Mouse (Mus musculus) CH12.LX (cell line): ENCODE data around the gene Cpt1a. TPM values are rescaled to one million over a fixed set of nuclear protein-coding genes. Genes with fewer than 3 reads are reported as not detected.

Source experiments
- DNase-seq: peaks from one replicate; pipeline ENCODE4 v3.0.0-alpha.2; 2013; ENCODE audit errors: extremely low read depth
- H3K27ac ChIP-seq: 2 replicates; pipeline ENCODE4 v1.5.1; 2012; ENCODE audit warnings: low read depth, mild to moderate bottlenecking, control low read depth, moderate library complexity; ENCODE audit not compliant: insufficient read depth
- H3K27me3 ChIP-seq: replicated peaks from 2 replicates; pipeline ENCODE3; 2012; ENCODE audit warnings: inconsistent platforms
- H3K36me3 ChIP-seq, 2 experiments: replicated peaks in 1 of 2; 2 replicates each; pipeline versions ENCODE3 to v1.6.1; 2012; ENCODE audit warnings: inconsistent platforms in 1 of 2, low read length in 1 of 2, mild to moderate bottlenecking in 1 of 2, mixed read lengths in 1 of 2, moderate library complexity in 1 of 2; ENCODE audit not compliant: control insufficient read depth in 1 of 2, insufficient read depth in 1 of 2
- H3K4me1 ChIP-seq, 2 experiments: 2 replicates each; pipeline ENCODE4 v1.6.1; 2012; ENCODE audit warnings: inconsistent platforms in 1 of 2, moderate library complexity in 1 of 2; ENCODE audit not compliant: insufficient read depth in 2 of 2, control insufficient read depth in 1 of 2
- H3K4me2 ChIP-seq: 2 replicates; pipeline ENCODE4 v1.6.1; 2012; ENCODE audit warnings: low read depth, mild to moderate bottlenecking, control low read depth; ENCODE audit not compliant: poor library complexity, insufficient read depth, severe bottlenecking
- H3K4me3 ChIP-seq, 3 experiments: fragments of 150-350 bp in 1 of 3; sonication (generic) in 1 of 3; replicated peaks in 1 of 3; 2 replicates each; pipeline versions ENCODE3 to v1.5.1; 2011 to 2012; ENCODE audit warnings: low read depth in 2 of 3, low read length in 2 of 3, mild to moderate bottlenecking in 2 of 3, moderate library complexity in 2 of 3, control low read depth in 1 of 3, improper control_type of control experiment in 1 of 3, inconsistent platforms in 1 of 3, mixed read lengths in 1 of 3; ENCODE audit not compliant: poor library complexity in 1 of 3
- H3K79me2 ChIP-seq: replicated peaks from 2 replicates; pipeline ENCODE4 v1.6.1; 2012; ENCODE audit warnings: mild to moderate bottlenecking, moderate library complexity; ENCODE audit not compliant: control insufficient read depth, poor library complexity, insufficient read depth, severe bottlenecking; ENCODE audit errors: extremely low read depth
- H3K9ac ChIP-seq: 2 replicates; pipeline ENCODE4 v1.6.1; 2012; ENCODE audit warnings: low read depth, mild to moderate bottlenecking, control low read depth, moderate library complexity; ENCODE audit not compliant: insufficient read depth
- H3K9me3 ChIP-seq: replicated peaks from 2 replicates; pipeline ENCODE3; 2012; ENCODE audit warnings: low read length, inconsistent platforms, mixed read lengths
- BHLHE40 ChIP-seq: IDR thresholded peaks from 2 replicates; pipeline ENCODE4 v1.6.1; 2011; ENCODE audit warnings: mild to moderate bottlenecking, low read depth, low read length, improper control_type of control experiment
- CHD2 ChIP-seq: IDR thresholded peaks from 2 replicates; pipeline ENCODE4 v1.6.1; 2011; ENCODE audit warnings: low read length, improper control_type of control experiment
- CTCF ChIP-seq, 2 experiments: IDR thresholded peaks in 1 of 2; conservative IDR thresholded peaks in 1 of 2; 2 replicates each; pipeline ENCODE4 v1.5.1; 2011 to 2012; ENCODE audit warnings: low read depth in 2 of 2, low read length in 2 of 2, improper control_type of control experiment in 1 of 2, inconsistent platforms in 1 of 2, mild to moderate bottlenecking in 1 of 2, moderate library complexity in 1 of 2
- GABPA ChIP-seq: IDR thresholded peaks from 2 replicates; pipeline ENCODE4 v1.6.1; 2012; ENCODE audit warnings: low read depth, low read length, improper control_type of control experiment, inconsistent platforms; ENCODE audit not compliant: insufficient replicate concordance
- HCFC1 ChIP-seq: IDR thresholded peaks from 2 replicates; pipeline ENCODE4 v1.6.1; 2012; ENCODE audit warnings: low read depth, mild to moderate bottlenecking, inconsistent platforms, low read length, improper control_type of control experiment
- IRF4 ChIP-seq: IDR thresholded peaks from 2 replicates; pipeline ENCODE4 v1.6.1; 2014; ENCODE audit warnings: low read depth, mild to moderate bottlenecking, inconsistent platforms, low read length, improper control_type of control experiment
- JUND ChIP-seq: conservative IDR thresholded peaks from 2 replicates; pipeline ENCODE4 v1.6.1; 2011; ENCODE audit warnings: low read depth, low read length, improper control_type of control experiment
- KAT2A ChIP-seq: IDR thresholded peaks from 2 replicates; pipeline ENCODE4 v1.6.1; 2012; ENCODE audit warnings: low read length, improper control_type of control experiment, inconsistent platforms; ENCODE audit not compliant: insufficient replicate concordance
- MAZ ChIP-seq: IDR thresholded peaks from 2 replicates; pipeline ENCODE4 v1.6.1; 2012; ENCODE audit warnings: low read depth, mild to moderate bottlenecking, inconsistent platforms, low read length, improper control_type of control experiment, moderate library complexity
- MEF2A ChIP-seq: IDR thresholded peaks from 2 replicates; pipeline ENCODE4 v1.6.1; 2014; ENCODE audit warnings: low read depth, mild to moderate bottlenecking, inconsistent platforms, low read length, improper control_type of control experiment, borderline replicate concordance
- POLR2AphosphoS2 ChIP-seq: IDR thresholded peaks from 2 replicates; pipeline ENCODE4 v1.6.1; 2011; ENCODE audit warnings: low read depth, low read length, improper control_type of control experiment
- RAD21 ChIP-seq: IDR thresholded peaks from 2 replicates; pipeline ENCODE4 v1.6.1; 2011; ENCODE audit warnings: low read depth, mild to moderate bottlenecking, low read length, improper control_type of control experiment, moderate library complexity
- SIN3A ChIP-seq: IDR thresholded peaks from 2 replicates; pipeline ENCODE4 v1.6.1; 2012; ENCODE audit warnings: low read length, improper control_type of control experiment, inconsistent platforms
- USF2 ChIP-seq: conservative IDR thresholded peaks from 2 replicates; pipeline ENCODE4 v1.6.1; 2011; ENCODE audit warnings: low read depth, low read length, improper control_type of control experiment
- dilution Hi-C: fragments of 300-500 bp; cut with MboI; formaldehyde crosslinking; loops from 2 replicates; pipeline ENCODE4 v1.14.3; 2020; ENCODE audit warnings: low sequenced_read_pairs; ENCODE audit not compliant: extremely low pct_unique_long_range_greater_than_20kb, extremely low pct_ligation_motif_present
- in situ Hi-C: fragments of 300-500 bp; cut with MboI; formaldehyde crosslinking; loops from 3 replicates; pipeline ENCODE4 v1.14.3; 2019; ENCODE audit warnings: low sequenced_read_pairs, low pct_ligation_motif_present, low pct_unique_long_range_greater_than_20kb, mixed read lengths
- polyA plus RNA-seq: library from polyadenylated mRNA; unstranded; fragments of >175 nt; gene quantifications from 2 replicates; pipeline ENCODE4 v1.2.1, GENCODE M21; 2012; ENCODE audit warnings: low read depth; ENCODE audit not compliant: insufficient read length
- total RNA-seq, 2 experiments: library from RNA; depleted of rRNA; stranded (reverse); fragments of 300-350 nt in 1 of 2; fragments of >200 nt in 1 of 2; gene quantifications; 2 replicates each; pipeline ENCODE4 v1.2.3; 2012 to 2014

The Cpt1a gene
- total and polyA plus RNA-seq, 3 experiments: 0.81 to 4.5 (median 2.6) TPM

DNA sequence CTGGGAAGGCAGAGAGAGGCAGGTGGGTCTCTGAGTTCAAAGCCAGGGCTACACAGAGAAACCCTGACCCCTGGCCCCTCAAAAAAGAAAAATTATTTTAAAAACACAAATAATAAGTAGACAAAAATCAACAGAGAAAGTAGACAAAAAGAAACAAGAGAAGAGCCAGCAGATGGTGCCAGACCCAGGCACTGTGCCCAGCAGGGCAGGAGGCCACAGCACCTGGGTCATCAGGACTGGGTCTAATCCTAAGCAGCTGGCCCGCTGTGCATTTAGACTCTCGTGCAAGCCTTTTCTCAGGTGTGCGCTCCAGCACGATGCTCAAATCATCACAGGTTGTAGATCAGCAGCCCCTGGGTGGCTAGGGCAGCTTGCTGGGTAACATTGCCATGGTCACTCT lies 41.4 kb downstream of the Cpt1a start:
- Histone ChIP-seq H3K4me2 (no peak overlapping the region), H3K9me3 (no peaks in the 10 kb centered on the region), H3K4me3 (no peak overlapping the region), H3K27me3 (no peaks in the 10 kb centered on the region), H3K36me3 (peaks cover 0 to 1% of the 10 kb centered on the region in 2 experiments), H3K4me1 (peaks cover 3 to 10% of the 10 kb centered on the region in 2 experiments; a peak in 3 of 4 replicates), H3K9ac (no peak overlapping the region), H3K27ac (no peak overlapping the region), H3K79me2 (no peaks in the 10 kb centered on the region)
- in situ Hi-C loops (no loop called here), dilution Hi-C loops (no loop called here)
- no peak for DNase-seq
- TF ChIP-seq POLR2AphosphoS2 (no peak), CHD2 (no peak), JUND (no peak), IRF4 (no peak), KAT2A (no peak), HCFC1 (no peak)

DNA sequence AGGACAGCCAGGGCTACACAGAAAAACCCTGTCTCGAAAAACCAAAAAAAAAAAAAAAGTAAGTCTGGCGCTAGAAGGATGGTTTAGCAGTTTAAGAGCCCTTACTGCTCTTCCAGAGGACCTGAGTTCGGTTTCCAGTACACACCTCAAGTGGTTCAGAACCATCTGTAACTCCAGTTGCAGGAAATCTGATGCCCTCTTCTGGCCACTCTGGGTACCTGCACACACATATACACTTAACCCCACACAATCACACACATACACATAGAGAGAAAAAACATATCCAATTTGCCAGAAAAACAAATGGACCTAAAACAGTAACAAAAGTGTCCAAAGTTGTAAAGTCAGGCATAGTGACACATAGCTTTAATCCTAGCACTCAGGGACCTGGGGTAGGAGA lies 43.0 kb downstream of the Cpt1a start:
- Histone ChIP-seq H3K79me2 (no peaks in the 10 kb centered on the region), H3K4me2 (no peak overlapping the region), H3K36me3 (peaks cover 4 to 7% of the 10 kb centered on the region in 2 experiments), H3K27me3 (no peaks in the 10 kb centered on the region), H3K4me3 (no peak overlapping the region), H3K4me1 (peaks cover 0 to 4% of the 10 kb centered on the region in 2 experiments; a peak in 2 of 4 replicates), H3K9ac (no peak overlapping the region), H3K27ac (no peak overlapping the region), H3K9me3 (no peaks in the 10 kb centered on the region)
- DNase-seq: no peak
- dilution Hi-C loops: no loop called here
- no peak for TF ChIP-seq RAD21
- TF ChIP-seq CTCF (conservative IDR thresholded peaks at IDR 0.05 in 1 of 2, IDR thresholded peaks at IDR 0.05 in 1 of 2; ENCODE audit: low read depth in 2 of 2, low read length in 2 of 2): peak in 1 of 2 experiments; percentile 19; a peak in 1 of 4 replicates
- in situ Hi-C loops: no loop called here

DNA sequence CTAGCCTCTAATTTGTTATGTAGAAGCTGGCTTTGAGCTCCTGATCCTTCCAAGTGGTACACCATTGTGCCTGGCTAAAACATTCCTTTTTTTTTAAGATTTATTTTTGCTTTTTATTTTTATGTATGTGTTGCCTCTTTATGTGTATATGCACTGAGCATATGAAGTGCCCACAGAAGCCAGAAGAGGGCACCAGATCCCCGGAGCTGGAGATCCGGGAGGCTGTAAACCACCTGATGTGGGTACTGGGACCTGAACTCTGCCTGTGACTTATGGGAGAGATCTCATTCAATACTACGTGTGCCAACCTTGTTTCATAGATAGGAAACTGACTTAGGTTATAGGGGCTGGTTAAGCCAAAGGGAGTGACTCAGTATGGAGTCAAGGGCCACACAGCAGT lies 46.1 kb downstream of the Cpt1a start:
- TF ChIP-seq MEF2A: no peak
- no peak for TF ChIP-seq BHLHE40
- no peak for TF ChIP-seq USF2
- peak in 1 of 2 experiments; percentile 30; a peak in 1 of 4 replicates for TF ChIP-seq CTCF (conservative IDR thresholded peaks at IDR 0.05 in 1 of 2, IDR thresholded peaks at IDR 0.05 in 1 of 2; ENCODE audit: low read depth in 2 of 2, low read length in 2 of 2)
- no peak for TF ChIP-seq SIN3A
- TF ChIP-seq MAZ: no peak
- TF ChIP-seq GABPA: no peak
- Histone ChIP-seq H3K4me2 (no peak overlapping the region), H3K9me3 (no peaks in the 10 kb centered on the region), H3K9ac (no peak overlapping the region), H3K4me3 (no peak overlapping the region), H3K27ac (no peak overlapping the region), H3K79me2 (no peaks in the 10 kb centered on the region), H3K4me1 (peaks cover 0 to 4% of the 10 kb centered on the region in 2 experiments; a peak in 2 of 4 replicates), H3K27me3 (no peaks in the 10 kb centered on the region), H3K36me3 (peaks cover 7 to 13% of the 10 kb centered on the region in 2 experiments)
- DNase-seq: no peak
- in situ Hi-C loops (no loop called here), dilution Hi-C loops (no loop called here)
